Mouse (Mus musculus) small intestine, adult 2 months (tissue): ENCODE measurements around the gene Efnb2. TPM values are rescaled to one million over a fixed set of nuclear protein-coding genes. Genes with fewer than 3 reads are reported as not detected.

Source experiments
- H3K27ac ChIP-seq: fragments of 200-500 bp; 2 replicates; pipeline ENCODE4 v1.5.1; 2012; ENCODE audit warnings: low read depth, low read length, control low read depth, inconsistent platforms; ENCODE audit not compliant: insufficient read depth
- H3K27me3 ChIP-seq: fragments of 200-500 bp; 2 replicates; pipeline ENCODE4 v1.6.1; 2012; ENCODE audit warnings: mild to moderate bottlenecking, moderate library complexity, low read length, inconsistent platforms; ENCODE audit not compliant: control insufficient read depth, insufficient read depth
- H3K36me3 ChIP-seq: fragments of 200-500 bp; 2 replicates; pipeline ENCODE4 v1.6.1; 2012; ENCODE audit warnings: mild to moderate bottlenecking, low read length, control low read depth, inconsistent platforms; ENCODE audit not compliant: control insufficient read depth, insufficient read depth
- H3K4me1 ChIP-seq: fragments of 200-500 bp; 2 replicates; pipeline ENCODE4 v1.6.1; 2012; ENCODE audit warnings: low read length, inconsistent platforms, mixed read lengths; ENCODE audit not compliant: control insufficient read depth, insufficient read depth, insufficient read length
- H3K4me3 ChIP-seq: fragments of 200-500 bp; 2 replicates; pipeline ENCODE4 v1.5.1; 2012; ENCODE audit warnings: low read depth, mild to moderate bottlenecking, control low read depth, inconsistent platforms, low read length, moderate library complexity
- CTCF ChIP-seq: fragments of 200-500 bp; IDR thresholded peaks from 2 replicates; pipeline ENCODE4 v1.5.1; 2012; ENCODE audit warnings: low read depth, mild to moderate bottlenecking, control low read depth, inconsistent platforms, low read length, moderate library complexity, mixed read lengths; ENCODE audit not compliant: insufficient replicate concordance, insufficient read length; ENCODE audit errors: extremely low read depth
- POLR2A ChIP-seq: fragments of 200-500 bp; IDR thresholded peaks from 2 replicates; pipeline ENCODE4 v1.6.1; 2012; ENCODE audit warnings: low read depth, mild to moderate bottlenecking, control low read depth, inconsistent platforms, low read length, moderate library complexity
- WGBS: fragments of 180-500 bp; shearing (Covaris S2); methylation state at CpG from one replicate; pipeline ENCODE4 v1.1.7; 2018; 5-methylcytosine and 5-hydroxymethylcytosine counted together
- polyA plus RNA-seq: library from polyadenylated mRNA; depleted of rRNA; stranded (reverse); fragments of >200 nt; gene quantifications from 2 replicates; pipeline ENCODE4 v1.2.3, GENCODE M21; 2012

The Efnb2 gene
- polyA plus RNA-seq, 1 experiment = 77.8 TPM

GRCm38 (mm10) chr8:8660307-8661098, 539 bp downstream of the Efnb2 start:
- TF ChIP-seq POLR2A = no peak
- H3K4me1 ChIP-seq = no peaks in the 10 kb centered on the region; the same call in 1 of the 2 replicates
- peak overlapping the region; percentile 53 for H3K27ac ChIP-seq
- H3K36me3 ChIP-seq = 0 out of 2 replicates have a peak, but pooled peaks cover 1% of the 10 kb centered on the region
- WGBS = under 1% methylated on average over 87 of the region's 88 CpGs
- H3K4me3 ChIP-seq = peak overlapping the region; percentile 78
- no peaks in the 10 kb centered on the region for H3K27me3 ChIP-seq

GRCm38 (mm10) chr8:8659503-8660306, 1.3 kb downstream of the Efnb2 start:
- Histone ChIP-seq H3K27me3 (no peaks in the 10 kb centered on the region), H3K27ac (peak overlapping the region; percentile 53), H3K4me3 (peak overlapping the region; percentile 78), H3K36me3 (0 out of 2 replicates have a peak, but pooled peaks cover under 1% of the 10 kb centered on the region), H3K4me1 (peaks cover under 1% of the 10 kb centered on the region)
- TF ChIP-seq POLR2A = no peak
- no peak for TF ChIP-seq CTCF
- WGBS = 1% methylated on average over 53 of the region's 53 CpGs

GRCm38 (mm10) chr8:8658426-8659224, 2.4 kb downstream of the Efnb2 start:
- peaks cover 3% of the 10 kb centered on the region for H3K4me1 ChIP-seq
- no peaks in the 10 kb centered on the region for H3K27me3 ChIP-seq
- TF ChIP-seq POLR2A = peak; percentile 54; the same call in 1 of the 2 replicates
- peak; percentile 66 for TF ChIP-seq CTCF
- WGBS = 17% methylated on average over 19 of the region's 19 CpGs
- H3K36me3 ChIP-seq = no peaks in the 10 kb centered on the region
- H3K4me3 ChIP-seq = peak overlapping the region; percentile 62
- H3K27ac ChIP-seq = no peak overlapping the region

GRCm38 (mm10) chr8:8657692-8658355, 3.2 kb downstream of the Efnb2 start:
- H3K4me3 ChIP-seq = no peak overlapping the region
- 77% methylated on average over 5 of the region's 5 CpGs for WGBS

GRCm38 (mm10) chr8:8656578-8657441, 4.2 kb downstream of the Efnb2 start:
- Histone ChIP-seq H3K36me3 (no peaks in the 10 kb centered on the region), H3K4me1 (peaks cover 7% of the 10 kb centered on the region), H3K4me3 (no peak overlapping the region), H3K27me3 (no peaks in the 10 kb centered on the region), H3K27ac (no peak overlapping the region)
- TF ChIP-seq CTCF = no peak
- TF ChIP-seq POLR2A = no peak
- WGBS = 80% methylated on average over 14 of the region's 14 CpGs

More at GRCm38 (mm10) chr8:8657692-8658355, 3.2 kb downstream of the Efnb2 start:
- Histone ChIP-seq H3K27ac (no peak overlapping the region), H3K36me3 (no peaks in the 10 kb centered on the region), H3K4me1 (peaks cover 5% of the 10 kb centered on the region), H3K27me3 (no peaks in the 10 kb centered on the region)
- TF ChIP-seq POLR2A (no peak), CTCF (no peak)
